Comparison of ENCODE assay signal across 8 mouse cellular contexts in genomic region chr3:153911197-153911881, GRCm38 (mm10). TPM values are rescaled to one million over a fixed set of nuclear protein-coding genes. Genes with fewer than 3 reads are reported as not detected.
A peak's percentile ranks its signal among the peaks of the same experiment; 100 is the strongest.
DNase-seq lines count a peak whose midpoint lies in the region; ATAC-seq and TF ChIP-seq lines count a peak whose summit lies in the region.

No protein-coding gene starts in this region.

- no peak for ATAC-seq in heart, embryonic 12.5 days (ENCODE audit: insufficient number of reproducible peaks, low FRiP score)
- no peak for ATAC-seq in embryonic facial prominence, embryonic 13.5 days (ENCODE audit: insufficient number of reproducible peaks, insufficient read depth, low FRiP score, low TSS enrichment, low read depth)
- ATAC-seq in kidney, embryonic 16.5 days (ENCODE audit: low FRiP score, low TSS enrichment) = no peak
- ATAC-seq in neural tube, embryonic 12.5 days (ENCODE audit: low FRiP score, low read depth) = no peak

- peaks cover 49% of the 10 kb centered on the region for H3K36me3 ChIP-seq in heart, embryonic 12.5 days
- H3K36me3 ChIP-seq in CH12.LX (replicated peaks in 1 of 2; ENCODE audit: control insufficient read depth in 1 of 2, insufficient read depth in 1 of 2, low read length in 1 of 2) = peaks cover 47 to 57% of the 10 kb centered on the region in 2 experiments
- peaks cover 50% of the 10 kb centered on the region for H3K36me3 ChIP-seq in embryonic facial prominence, embryonic 13.5 days
- peaks cover 43% of the 10 kb centered on the region for H3K36me3 ChIP-seq in kidney, embryonic 16.5 days (ENCODE audit: insufficient read depth, low read length)
- peaks cover 46% of the 10 kb centered on the region for H3K36me3 ChIP-seq in neural tube, embryonic 12.5 days

- H3K4me3 ChIP-seq in heart, embryonic 12.5 days = peak overlapping the region; percentile 90
- H3K4me3 ChIP-seq in CH12.LX (replicated peaks in 1 of 3; ENCODE audit: low read depth in 2 of 3, low read length in 2 of 3, poor library complexity in 1 of 3) = peak overlapping the region; percentile 69 to 99 (median 93)
- H3K4me3 ChIP-seq in embryonic facial prominence, embryonic 13.5 days = peak overlapping the region; percentile 94
- H3K4me3 ChIP-seq in kidney, embryonic 16.5 days (ENCODE audit: low read length) = peak overlapping the region; percentile 98
- peak overlapping the region; percentile 89 for H3K4me3 ChIP-seq in neural tube, embryonic 12.5 days

- H3K27ac ChIP-seq in heart, embryonic 12.5 days (ENCODE audit: poor library complexity, severe bottlenecking) = peak overlapping the region; percentile 93
- peak overlapping the region; percentile 26 for H3K27ac ChIP-seq in CH12.LX (ENCODE audit: insufficient read depth, low read depth)
- H3K27ac ChIP-seq in embryonic facial prominence, embryonic 13.5 days = peak overlapping the region; percentile 95; the same call in 1 of the 2 replicates
- peak overlapping the region; percentile 54; the same call in 1 of the 2 replicates for H3K27ac ChIP-seq in kidney, embryonic 16.5 days (ENCODE audit: low read length)
- no peak overlapping the region for H3K27ac ChIP-seq in neural tube, embryonic 12.5 days

- no peak for DNase-seq in heart, postnatal 10 days
- DNase-seq in CH12.LX (ENCODE audit: extremely low read depth) = no peak
- DNase-seq in ovary, postnatal 14 days (ENCODE audit: low spot score) = no peak
- DNase-seq in embryo, embryonic 9.5 days (ENCODE audit: extremely low spot score) = no peak

- no peaks in the 10 kb centered on the region for H3K9me3 ChIP-seq in heart, embryonic 12.5 days (replicated peaks)
- no peaks in the 10 kb centered on the region for H3K9me3 ChIP-seq in CH12.LX (replicated peaks; ENCODE audit: low read length)
- H3K9me3 ChIP-seq in embryonic facial prominence, embryonic 13.5 days = no peaks in the 10 kb centered on the region
- no peaks in the 10 kb centered on the region for H3K9me3 ChIP-seq in kidney, embryonic 16.5 days (ENCODE audit: low read length)
- no peaks in the 10 kb centered on the region for H3K9me3 ChIP-seq in neural tube, embryonic 12.5 days

- TF ChIP-seq CTCF in CH12.LX (conservative IDR thresholded peaks at IDR 0.05 in 1 of 2, IDR thresholded peaks at IDR 0.05 in 1 of 2; ENCODE audit: low read depth in 2 of 2, low read length in 2 of 2) = no peak

- H3K4me2 ChIP-seq in heart, embryonic 12.5 days = peak overlapping the region; percentile 84
- H3K4me2 ChIP-seq in CH12.LX (ENCODE audit: insufficient read depth, low read depth, poor library complexity, severe bottlenecking) = peak overlapping the region; percentile 63
- peak overlapping the region; percentile 77 for H3K4me2 ChIP-seq in embryonic facial prominence, embryonic 13.5 days
- peak overlapping the region; percentile 92 for H3K4me2 ChIP-seq in kidney, embryonic 16.5 days (replicated peaks; ENCODE audit: low read depth, low read length)
- peak overlapping the region; percentile 73 for H3K4me2 ChIP-seq in neural tube, embryonic 12.5 days (replicated peaks)

- intact Hi-C loops in heart, postnatal 10 days (cut with DNase I) = no loop called here

- peak overlapping the region; percentile 99 for H3K9ac ChIP-seq in heart, embryonic 12.5 days
- peak overlapping the region; percentile 99 for H3K9ac ChIP-seq in CH12.LX (ENCODE audit: insufficient read depth, low read depth)
- H3K9ac ChIP-seq in embryonic facial prominence, embryonic 13.5 days = peak overlapping the region; percentile 99
- peak overlapping the region; percentile 98 for H3K9ac ChIP-seq in kidney, embryonic 16.5 days (replicated peaks; ENCODE audit: low read length)
- peak overlapping the region; percentile 94 for H3K9ac ChIP-seq in neural tube, embryonic 12.5 days

- peaks cover 41% of the 10 kb centered on the region for H3K4me1 ChIP-seq in heart, embryonic 12.5 days (replicated peaks)
- peaks cover 9 to 36% of the 10 kb centered on the region in 2 experiments for H3K4me1 ChIP-seq in CH12.LX (ENCODE audit: control insufficient read depth in 1 of 2, insufficient read depth in 2 of 2)
- H3K4me1 ChIP-seq in embryonic facial prominence, embryonic 13.5 days = peaks cover 44% of the 10 kb centered on the region
- peaks cover 36% of the 10 kb centered on the region for H3K4me1 ChIP-seq in kidney, embryonic 16.5 days (ENCODE audit: insufficient read depth, low read length)
- peaks cover 28% of the 10 kb centered on the region for H3K4me1 ChIP-seq in neural tube, embryonic 12.5 days

- TF ChIP-seq RAD21 in CH12.LX (IDR thresholded peaks at IDR 0.05; ENCODE audit: low read depth, low read length) = no peak

- peaks cover 54% of the 10 kb centered on the region for H3K79me2 ChIP-seq in CH12.LX (replicated peaks; ENCODE audit: control insufficient read depth, extremely low read depth, insufficient read depth, poor library complexity, severe bottlenecking)

- dilution Hi-C loops in CH12.LX (cut with MboI; ENCODE audit: extremely low pct_ligation_motif_present, extremely low pct_unique_long_range_greater_than_20kb, low sequenced_read_pairs) = no loop called here

- no peak for TF ChIP-seq EP300 in CH12.LX (IDR thresholded peaks at IDR 0.05; ENCODE audit: low read length)

- peak; percentile 28 for TF ChIP-seq POLR2A in CH12.LX (IDR thresholded peaks at IDR 0.05; ENCODE audit: low read depth, low read length)

- in situ Hi-C loops in CH12.LX (cut with MboI; ENCODE audit: low pct_ligation_motif_present, low pct_unique_long_range_greater_than_20kb, low sequenced_read_pairs) = no loop called here

- WGBS in heart, embryonic 12.5 days = 35% methylated on average over 8 of the region's 8 CpGs
- WGBS in embryonic facial prominence, embryonic 13.5 days = 44% methylated on average over 8 of the region's 8 CpGs
- WGBS in kidney, embryonic 16.5 days = 45% methylated on average over 8 of the region's 8 CpGs
- 49% methylated on average over 8 of the region's 8 CpGs for WGBS in neural tube, embryonic 12.5 days

- no peaks in the 10 kb centered on the region for H3K27me3 ChIP-seq in heart, embryonic 12.5 days (replicated peaks)
- no peaks in the 10 kb centered on the region for H3K27me3 ChIP-seq in CH12.LX (replicated peaks)
- no peaks in the 10 kb centered on the region for H3K27me3 ChIP-seq in embryonic facial prominence, embryonic 13.5 days
- H3K27me3 ChIP-seq in kidney, embryonic 16.5 days (ENCODE audit: insufficient read depth, low read length) = no peaks in the 10 kb centered on the region
- no peaks in the 10 kb centered on the region for H3K27me3 ChIP-seq in neural tube, embryonic 12.5 days (replicated peaks)

TF ChIP-seq in CH12.LX, 34 proteins besides CTCF, POLR2A, EP300 and RAD21 (continues in another document):
- peak; percentile 23 for TF ChIP-seq HCFC1 (IDR thresholded peaks at IDR 0.05; ENCODE audit: low read depth, low read length)
- peak; percentile 68; the same call in 1 of the 2 replicates for TF ChIP-seq ZMIZ1 (IDR thresholded peaks at IDR 0.05; ENCODE audit: low read depth, low read length)
- no peak for TF ChIP-seq RCOR1 (conservative IDR thresholded peaks at IDR 0.05; ENCODE audit: low read depth, low read length)
- 0 out of 2 replicates have a peak, but pooled peaks have one; percentile 27 for TF ChIP-seq MXI1 (IDR thresholded peaks at IDR 0.05; ENCODE audit: low read depth, low read length)
- 0 out of 2 replicates have a peak, but pooled peaks have one; percentile 9 for TF ChIP-seq MYC (IDR thresholded peaks at IDR 0.05; ENCODE audit: low read depth, low read length)
- peak; percentile 25; the same call in 1 of the 2 replicates for TF ChIP-seq MAFK (IDR thresholded peaks at IDR 0.05; ENCODE audit: insufficient replicate concordance, low read length)
- TF ChIP-seq POLR2AphosphoS2 (IDR thresholded peaks at IDR 0.05; ENCODE audit: low read depth, low read length) = no peak; the same call in 1 of the 2 replicates
- TF ChIP-seq CHD2 (IDR thresholded peaks at IDR 0.05; ENCODE audit: low read length) = no peak
- TF ChIP-seq KAT2A (IDR thresholded peaks at IDR 0.05; ENCODE audit: insufficient replicate concordance, low read length) = 0 out of 2 replicates have a peak, but pooled peaks have one; percentile 52
- 0 out of 2 replicates have a peak, but pooled peaks have one; percentile 32 for TF ChIP-seq UBTF (IDR thresholded peaks at IDR 0.05; ENCODE audit: low read depth, low read length)
- no peak for TF ChIP-seq MEF2A (IDR thresholded peaks at IDR 0.05; ENCODE audit: borderline replicate concordance, low read depth, low read length)

RNA-seq across cellular contexts. Expression of gene Rabggtb, which starts 1.5 kb away (rescaled TPM):
- polyA plus RNA-seq in heart, embryonic 12.5 days (2016; fragmentation: Nextera tagmentation; extraction: Ambion mirVana) = 51.5 and 52.6 TPM in 2 replicates
- total RNA-seq in heart, postnatal 10 days (2021) = 100 to 1,000 TPM; 102 to 110 TPM
- total RNA-seq in CH12.LX (2012; rRNA removed) (223 and 255 TPM in 2 replicates), CH12.LX (2014; rRNA removed) (316 and 370 TPM in 2 replicates)
- polyA plus RNA-seq in CH12.LX (2012; ENCODE audit: insufficient read length, low read depth) = 243 and 256 TPM in 2 replicates
- 50.9 and 53.1 TPM in 2 replicates for polyA plus RNA-seq in embryonic facial prominence, embryonic 13.5 days (2015; fragmentation: Nextera tagmentation; extraction: Ambion mirVana)
- polyA plus RNA-seq in kidney, embryonic 16.5 days (2015; fragmentation: Nextera tagmentation; extraction: Ambion mirVana) = 55.0 and 58.7 TPM in 2 replicates
- polyA plus RNA-seq in neural tube, embryonic 12.5 days (2016; fragmentation: Nextera tagmentation; extraction: Ambion mirVana) = 36.8 and 38.4 TPM in 2 replicates

RNA-seq across cellular contexts. Expression of gene Msh4, which starts 5.4 kb away (rescaled TPM):
- polyA plus RNA-seq in heart, embryonic 12.5 days (2016; fragmentation: Nextera tagmentation; extraction: Ambion mirVana) = 0.05 TPM in 1 of 2 replicates, not detected in the other
- total RNA-seq in heart, postnatal 10 days (2021) = under 1 TPM; 0.20 to 0.22 TPM
- total RNA-seq in CH12.LX (2012; rRNA removed) (0.42 and 0.67 TPM in 2 replicates), CH12.LX (2014; rRNA removed) (0.16 and 0.41 TPM in 2 replicates)
- 0.14 and 0.34 TPM in 2 replicates for polyA plus RNA-seq in CH12.LX (2012; ENCODE audit: insufficient read length, low read depth)
- 0.10 and 0.18 TPM in 2 replicates for polyA plus RNA-seq in embryonic facial prominence, embryonic 13.5 days (2015; fragmentation: Nextera tagmentation; extraction: Ambion mirVana)
- 0.07 and 0.09 TPM in 2 replicates for polyA plus RNA-seq in kidney, embryonic 16.5 days (2015; fragmentation: Nextera tagmentation; extraction: Ambion mirVana)
- polyA plus RNA-seq in neural tube, embryonic 12.5 days (2016; fragmentation: Nextera tagmentation; extraction: Ambion mirVana) = 0.11 and 0.14 TPM in 2 replicates

RNA-seq across cellular contexts. Expression of gene Acadm, which starts 33.1 kb away (rescaled TPM):
- 181 and 188 TPM in 2 replicates for polyA plus RNA-seq in heart, embryonic 12.5 days (2016; fragmentation: Nextera tagmentation; extraction: Ambion mirVana)
- 100 to 1,000 TPM; 859 to 893 TPM for total RNA-seq in heart, postnatal 10 days (2021)
- total RNA-seq in CH12.LX (2012; rRNA removed) (78.5 and 111 TPM in 2 replicates), CH12.LX (2014; rRNA removed) (224 and 249 TPM in 2 replicates)
- polyA plus RNA-seq in CH12.LX (2012; ENCODE audit: insufficient read length, low read depth) = 199 and 240 TPM in 2 replicates
- 65.6 and 72.2 TPM in 2 replicates for polyA plus RNA-seq in embryonic facial prominence, embryonic 13.5 days (2015; fragmentation: Nextera tagmentation; extraction: Ambion mirVana)
- polyA plus RNA-seq in kidney, embryonic 16.5 days (2015; fragmentation: Nextera tagmentation; extraction: Ambion mirVana) = 150 and 164 TPM in 2 replicates
- polyA plus RNA-seq in neural tube, embryonic 12.5 days (2016; fragmentation: Nextera tagmentation; extraction: Ambion mirVana) = 50.7 and 56.7 TPM in 2 replicates
